Mouse (Mus musculus): ENCODE measurements around the gene Ankrd9.

Gene Ankrd9

DNA sequence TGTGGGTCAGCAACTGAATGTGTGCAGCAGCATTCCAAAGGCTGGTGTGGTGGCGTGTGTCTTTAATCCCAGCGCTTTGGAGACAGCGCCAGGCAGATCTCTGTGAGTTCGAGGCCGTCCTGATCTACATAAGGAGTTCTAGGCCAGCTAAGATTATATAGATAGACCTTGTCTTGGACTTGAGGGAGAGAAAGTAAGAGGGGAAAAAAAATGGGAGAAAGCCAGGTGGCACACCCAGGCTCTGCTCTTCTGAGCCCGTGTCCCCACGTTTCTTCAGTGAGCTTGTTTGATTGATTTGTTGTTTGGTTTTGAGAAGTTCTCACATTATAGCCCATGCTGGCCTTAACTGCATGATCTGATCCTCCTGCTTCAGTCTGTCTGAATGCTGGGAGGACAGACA is 11.7 kb upstream of the Ankrd9 start:
- in situ Hi-C loops (cut with MboI, MseI), result no loop called here

DNA sequence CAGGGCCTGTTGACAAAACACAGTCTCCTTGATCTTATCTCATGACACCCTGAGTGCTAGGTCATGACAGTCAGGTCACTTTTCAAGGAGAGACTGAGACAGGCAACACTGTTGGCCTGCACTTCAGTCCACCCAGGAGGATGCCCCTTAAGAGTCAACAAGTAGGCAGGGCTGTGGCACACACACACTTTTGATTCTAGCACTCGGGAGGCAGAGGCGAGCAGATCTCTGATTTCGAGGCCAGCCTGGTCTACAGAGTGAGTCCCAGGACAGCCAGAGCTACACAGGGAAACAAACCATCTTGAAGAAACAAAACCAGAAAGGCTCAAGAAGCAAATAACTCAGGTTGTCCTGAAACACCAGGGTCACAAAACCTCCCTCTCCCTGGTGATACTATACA is 10.6 kb upstream of the Ankrd9 start:
- in situ Hi-C loops (cut with MboI, MseI), result no loop called here

DNA sequence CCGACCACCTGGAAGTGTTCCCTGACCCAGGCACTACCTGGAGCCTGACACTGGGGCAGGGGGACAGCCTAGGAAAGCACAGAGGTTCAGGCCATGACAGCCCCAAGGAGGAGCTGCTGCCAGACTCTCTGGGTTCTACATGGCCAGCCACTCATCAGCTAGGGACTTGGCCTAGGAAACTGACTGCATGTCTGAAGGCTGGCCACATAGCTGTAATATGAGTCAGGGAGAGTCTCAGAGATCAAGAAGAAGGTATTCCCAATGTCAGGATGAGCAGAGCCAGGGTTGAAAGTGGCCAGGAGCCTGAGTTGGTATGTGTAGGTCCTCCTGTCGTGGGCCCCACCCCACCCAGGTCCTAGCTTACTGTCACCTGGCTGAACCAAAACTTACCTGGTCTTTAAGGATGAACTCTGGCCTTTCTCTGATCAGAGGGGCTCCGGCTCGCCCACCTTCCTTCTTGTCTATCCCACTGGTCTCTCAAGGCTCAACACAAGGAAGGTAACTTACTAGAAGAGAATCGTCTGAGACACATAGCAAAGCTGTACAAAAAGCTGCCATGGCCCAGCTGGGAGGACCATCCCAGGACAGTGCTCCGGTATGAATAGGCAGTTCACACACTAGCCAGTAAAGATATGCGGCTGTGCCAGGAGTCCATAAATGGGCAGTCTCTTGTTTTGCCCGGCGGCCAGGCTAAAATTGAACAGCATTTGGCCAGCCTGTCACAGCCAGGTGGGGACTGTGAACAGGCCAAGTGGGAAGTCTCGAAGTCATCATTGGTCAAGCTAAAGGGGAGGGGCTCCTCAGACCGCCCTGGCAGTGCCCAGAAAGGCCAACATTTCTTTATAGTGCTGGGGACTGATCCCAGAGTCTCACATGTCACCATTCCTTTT is 7.9 kb upstream of the Ankrd9 start:
- in situ Hi-C loops (cut with MboI, MseI), result no loop called here

DNA sequence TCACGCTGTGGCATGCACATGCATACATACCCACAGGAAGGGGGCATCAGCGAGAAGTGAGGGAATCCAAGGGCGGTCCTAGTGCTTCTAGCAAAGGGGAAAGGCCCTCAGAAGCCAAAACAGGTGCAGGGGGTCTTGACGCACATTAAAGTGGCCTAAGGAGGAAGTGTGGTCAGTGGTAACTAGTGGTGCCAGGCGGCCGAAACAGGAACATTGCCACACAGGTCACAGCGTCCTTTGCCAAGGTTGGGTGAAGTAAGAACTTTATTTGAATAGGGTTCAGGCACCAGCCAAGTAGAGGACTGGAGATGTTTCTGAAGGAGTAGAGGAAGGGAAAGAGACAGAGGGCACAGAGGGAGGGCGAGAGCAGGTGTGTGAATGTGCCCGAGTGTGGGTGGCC is 6.3 kb upstream of the Ankrd9 start:
- in situ Hi-C loops (cut with MboI, MseI), result no loop called here

DNA sequence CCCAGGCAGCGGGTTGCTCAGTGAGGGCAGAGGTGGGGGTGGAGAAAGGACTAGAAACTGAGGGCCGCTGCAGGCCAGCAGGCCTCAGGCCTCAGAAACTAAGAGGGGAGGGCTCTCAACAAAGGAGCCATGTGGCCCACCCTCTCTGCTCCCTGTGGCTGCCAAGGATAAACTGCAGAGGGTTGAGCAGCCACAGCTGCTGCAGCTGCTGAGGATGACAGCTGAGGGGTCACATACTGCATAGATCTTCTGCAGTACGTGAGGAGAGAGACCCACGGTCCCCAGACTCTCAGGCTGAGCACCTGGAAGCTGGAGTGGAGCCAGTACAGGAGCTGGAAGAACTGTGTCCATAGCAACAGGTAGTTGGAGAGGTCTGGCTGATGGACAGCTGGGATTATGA is 5.8 kb upstream of the Ankrd9 start:
- in situ Hi-C loops (cut with MboI, MseI), result no loop called here

DNA sequence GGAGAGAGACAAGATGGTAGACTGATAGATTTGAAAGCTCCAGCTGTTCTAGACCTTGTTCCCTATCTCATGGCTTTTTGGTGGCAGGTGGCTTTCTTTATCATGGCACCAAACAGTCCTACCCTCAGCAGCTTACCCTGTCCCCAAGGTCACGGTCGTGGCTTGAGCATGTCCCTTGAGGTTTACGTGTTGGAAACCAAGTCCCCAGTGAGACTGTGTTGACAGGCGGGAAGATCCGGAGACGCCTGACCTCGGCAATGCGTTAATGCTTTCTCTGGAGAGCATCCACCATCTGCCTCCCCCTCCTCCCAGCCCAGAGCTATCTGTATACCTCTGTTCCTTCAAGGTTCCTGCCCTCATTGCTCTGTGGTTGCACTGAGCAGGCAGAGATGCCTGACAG is 4.9 kb upstream of the Ankrd9 start:
- in situ Hi-C loops (cut with MboI, MseI), result no loop called here

DNA sequence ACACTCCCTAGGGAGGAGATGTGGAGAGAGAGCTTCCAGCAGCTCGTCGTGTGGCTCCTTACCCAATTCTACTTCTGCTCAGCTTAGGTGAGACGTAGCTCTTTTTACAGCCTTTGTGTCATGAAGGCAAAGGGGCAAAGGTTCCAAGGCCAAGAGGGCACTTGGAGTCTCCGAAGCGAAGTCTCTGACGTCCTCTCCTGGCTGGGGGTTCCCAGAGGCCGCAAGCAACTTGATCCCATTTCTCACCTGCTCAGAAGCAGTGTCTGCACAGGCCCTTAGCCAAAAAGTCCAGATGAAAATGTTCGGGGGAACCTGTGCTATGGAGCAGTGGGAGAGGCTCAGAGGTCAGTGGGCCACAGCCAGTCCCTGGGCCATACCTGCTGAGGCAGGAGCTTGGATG is 4.2 kb upstream of the Ankrd9 start:
- in situ Hi-C loops (cut with MboI, MseI), result no loop called here

DNA sequence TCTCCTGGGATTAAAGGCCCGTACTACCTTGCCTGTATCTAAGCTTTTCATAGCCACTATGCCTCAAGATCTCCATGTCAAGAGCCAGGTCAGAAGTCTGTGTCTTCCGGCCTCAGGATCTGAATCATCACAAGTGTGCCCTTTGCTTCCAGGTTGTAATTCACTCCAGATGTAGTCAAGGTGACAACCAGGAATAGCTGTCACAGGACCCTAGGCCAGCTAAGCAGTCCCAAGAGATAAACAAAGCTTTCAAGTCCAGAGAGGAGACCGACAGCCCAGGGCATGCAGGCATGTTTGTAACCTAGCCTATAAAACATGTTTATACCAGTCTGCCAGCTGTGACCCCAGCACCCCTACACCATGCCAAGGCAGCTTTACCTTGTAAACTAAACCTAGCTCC is 2.9 kb upstream of the Ankrd9 start:
- in situ Hi-C loops (cut with MboI, MseI), result no loop called here

DNA sequence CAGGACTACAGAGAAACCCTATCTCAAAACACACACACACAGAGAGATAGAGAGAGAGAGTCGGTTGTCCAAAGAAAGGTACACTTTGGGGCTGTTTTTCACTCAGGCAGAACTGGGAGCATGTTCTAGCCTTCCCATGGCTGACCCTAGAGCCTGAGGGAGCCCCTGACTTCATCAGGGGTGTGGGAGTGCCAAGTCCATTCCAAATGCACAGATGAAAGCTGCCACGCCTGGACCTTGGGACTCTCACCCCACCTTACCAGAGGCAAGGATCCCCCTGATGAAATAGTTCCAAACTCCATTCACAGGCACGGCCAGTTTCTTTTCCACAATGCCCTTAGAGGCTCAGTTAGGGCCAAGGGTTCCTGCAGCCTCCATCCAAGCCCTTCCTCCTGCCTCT is 968 bp upstream of the Ankrd9 start:
- in situ Hi-C loops (cut with MboI, MseI), result no loop called here

DNA sequence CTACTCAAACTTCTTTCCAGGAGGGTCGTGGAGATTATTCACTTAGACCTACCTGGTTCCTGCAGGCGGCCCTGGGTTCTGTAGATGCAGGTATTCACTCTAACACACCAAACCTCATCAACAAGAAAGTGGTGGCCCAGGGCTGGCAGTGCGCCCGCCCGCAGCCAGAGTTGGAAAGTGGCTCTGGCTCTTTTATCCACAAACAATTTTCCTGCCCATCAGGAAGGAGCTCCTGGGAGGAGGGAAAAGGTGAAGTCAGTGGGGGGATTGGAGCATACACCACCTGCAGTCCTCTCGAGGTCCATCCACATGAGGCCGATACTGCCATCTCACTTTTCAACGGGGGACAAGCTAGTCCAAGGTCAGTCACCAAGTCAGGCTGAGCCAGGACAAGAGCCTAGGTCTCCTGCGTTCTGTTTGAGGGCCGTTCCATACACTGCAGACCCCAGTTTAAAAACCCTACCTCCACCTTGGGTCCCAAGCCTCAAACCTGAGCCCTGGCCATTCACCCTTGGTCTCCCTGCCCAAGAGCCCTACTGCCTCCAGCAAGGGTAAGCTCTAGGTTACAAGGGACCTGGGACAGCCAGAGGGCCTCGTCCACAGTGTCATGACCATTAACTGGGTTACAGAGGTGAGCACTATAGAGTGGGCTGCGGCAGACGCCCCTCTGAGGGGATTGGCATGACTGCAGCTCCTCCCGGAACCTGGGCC is 789 bp downstream of the Ankrd9 start:
- in situ Hi-C loops (cut with MboI, MseI), result no loop called here

DNA sequence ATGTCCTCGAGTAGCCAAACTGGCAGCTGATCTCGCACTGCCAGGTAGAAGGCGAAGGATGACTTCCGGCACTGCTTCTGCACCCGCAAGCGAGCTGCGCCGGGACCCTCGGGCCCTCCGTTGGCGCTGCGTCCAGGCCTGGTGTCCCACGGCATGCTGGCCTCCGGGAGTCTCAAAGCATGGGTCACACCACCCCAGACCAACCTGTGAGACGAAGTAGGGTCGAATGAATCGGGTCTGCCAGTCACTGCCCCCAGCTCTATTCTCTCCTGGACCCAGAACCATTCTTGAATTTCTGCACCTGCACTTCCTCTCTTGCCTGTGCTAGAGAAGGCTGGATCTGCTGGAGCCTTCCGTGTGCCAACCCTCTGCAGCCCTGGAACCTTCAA is 1.5 kb downstream of the Ankrd9 start:
- in situ Hi-C loops (cut with MboI, MseI), result no loop called here

DNA sequence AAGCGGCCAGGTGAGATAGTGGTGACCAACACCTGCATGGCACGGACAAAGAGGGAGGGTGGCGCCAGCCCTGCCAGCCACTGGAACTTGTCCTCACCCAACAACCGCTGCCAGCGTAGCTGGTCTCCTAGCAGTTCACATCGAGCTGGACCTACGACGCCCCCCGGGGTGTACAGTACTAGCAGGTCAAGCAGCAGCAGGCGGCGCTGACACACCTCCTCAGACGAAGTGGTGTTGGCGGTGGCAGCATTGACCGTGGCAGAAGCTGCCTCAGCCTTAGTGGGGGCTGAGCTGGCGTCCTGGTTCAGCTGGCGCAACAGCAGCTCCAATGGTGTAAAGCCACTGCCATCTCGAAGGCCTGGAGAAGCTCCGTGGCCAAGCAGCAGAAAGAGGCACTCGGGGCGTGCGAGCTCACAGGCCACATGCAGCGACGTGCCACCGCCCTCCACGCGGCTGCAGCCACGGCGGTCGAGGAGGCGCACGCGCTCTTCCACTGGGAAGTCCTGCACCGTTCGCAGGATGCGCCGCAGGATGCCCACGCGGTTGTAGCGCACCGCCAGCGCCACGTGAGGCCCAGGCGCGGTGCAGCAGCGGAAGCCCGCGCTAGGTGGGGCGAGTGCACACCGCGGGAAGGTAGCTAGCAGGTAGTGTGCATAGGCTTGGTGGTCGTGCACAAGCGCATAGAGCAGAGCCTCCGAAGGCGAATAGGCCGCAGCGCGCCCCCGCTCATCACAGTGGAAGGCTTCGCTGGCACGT is 2.1 kb downstream of the Ankrd9 start:
- in situ Hi-C loops (cut with MboI, MseI), result no loop called here

DNA sequence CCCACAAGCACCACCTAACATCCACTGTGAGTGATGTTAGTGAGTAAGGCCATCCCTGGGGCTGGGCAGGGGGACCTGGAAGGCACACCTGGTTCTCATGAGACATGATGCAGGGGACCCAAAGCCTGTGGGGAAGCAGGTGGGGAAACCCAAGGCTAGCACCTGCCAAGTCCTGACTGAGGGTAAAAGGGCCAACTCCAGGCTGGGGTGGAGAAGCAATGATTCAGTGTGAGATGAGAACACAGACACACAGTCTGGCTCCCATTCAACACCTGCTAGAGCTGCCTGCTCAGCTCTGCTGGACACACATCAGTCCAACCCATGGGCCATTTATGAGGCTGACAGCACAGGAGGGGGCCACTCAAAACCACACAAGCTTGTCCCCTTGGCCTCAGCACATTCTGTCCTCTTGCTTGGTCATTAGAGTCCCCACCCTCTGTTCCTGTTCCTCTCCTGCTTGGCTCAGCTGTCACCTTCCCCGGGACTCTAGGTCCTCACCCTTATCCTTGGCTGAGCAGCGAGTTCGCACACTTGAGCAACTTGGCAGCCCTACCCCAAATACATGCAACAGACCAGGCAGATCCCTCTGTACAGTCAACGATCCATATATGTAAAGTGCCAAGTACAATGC is 2.9 kb downstream of the Ankrd9 start:
- in situ Hi-C loops (cut with MboI, MseI), result no loop called here

DNA sequence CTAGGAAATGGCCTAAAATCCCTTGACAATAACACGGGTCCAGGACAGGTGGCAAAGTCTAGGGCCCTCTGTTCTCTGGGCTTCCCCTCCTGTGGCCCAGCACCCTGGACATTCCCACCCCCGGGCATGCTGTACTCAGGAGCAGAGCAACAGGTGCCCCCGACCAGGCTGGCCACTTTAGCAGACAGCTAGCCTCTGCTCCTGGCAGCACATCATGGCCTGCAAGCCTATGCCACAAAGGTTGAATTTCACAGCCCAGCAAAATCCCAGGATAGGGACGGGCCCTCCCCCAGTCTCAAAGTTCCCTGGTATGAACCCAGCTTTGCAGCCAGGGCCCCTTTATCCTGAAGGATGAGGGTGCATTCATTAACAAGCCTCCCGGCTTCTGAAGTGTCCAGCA is 3.5 kb downstream of the Ankrd9 start:
- in situ Hi-C loops (cut with MboI, MseI), result no loop called here

DNA sequence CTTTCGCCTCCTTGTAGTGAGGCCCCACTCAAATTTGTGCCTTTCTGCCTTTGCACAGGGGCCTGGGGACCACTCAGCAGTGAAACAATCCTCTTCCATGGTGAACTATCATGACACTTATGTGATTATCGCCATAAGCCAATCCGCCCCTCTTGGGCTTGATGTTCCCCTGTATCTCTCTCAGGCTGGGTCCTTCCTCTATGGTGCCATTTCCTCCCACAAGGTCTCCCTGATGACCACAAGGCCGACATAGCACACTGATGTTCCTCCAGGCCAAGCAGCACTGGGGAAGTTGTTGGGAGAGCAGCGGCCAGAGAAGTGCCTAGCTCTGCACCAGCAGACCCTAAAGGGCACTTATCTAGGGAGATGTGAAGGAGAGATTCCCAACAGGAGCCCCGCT is 4.1 kb downstream of the Ankrd9 start:
- in situ Hi-C loops (cut with MboI, MseI), result no loop called here

DNA sequence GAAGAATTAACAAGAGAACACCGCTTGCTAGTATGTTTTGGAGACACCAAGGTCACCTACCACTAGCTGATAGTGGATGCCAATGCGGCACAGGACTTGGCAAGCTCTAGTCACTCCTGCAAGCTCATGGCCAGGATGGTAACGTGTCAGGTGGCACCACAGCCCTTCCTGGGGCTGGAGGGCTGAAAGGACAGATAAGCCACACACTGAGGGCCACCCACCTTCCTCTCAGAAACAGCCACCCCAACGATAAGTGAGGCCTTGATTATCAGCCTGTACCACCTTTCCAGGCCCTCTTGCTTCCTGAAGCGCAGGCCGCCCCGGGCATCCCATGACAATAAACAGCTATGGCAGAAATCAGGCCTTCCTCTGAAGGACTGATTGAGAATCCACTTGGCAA is 4.5 kb downstream of the Ankrd9 start:
- in situ Hi-C loops (cut with MboI, MseI), result no loop called here

DNA sequence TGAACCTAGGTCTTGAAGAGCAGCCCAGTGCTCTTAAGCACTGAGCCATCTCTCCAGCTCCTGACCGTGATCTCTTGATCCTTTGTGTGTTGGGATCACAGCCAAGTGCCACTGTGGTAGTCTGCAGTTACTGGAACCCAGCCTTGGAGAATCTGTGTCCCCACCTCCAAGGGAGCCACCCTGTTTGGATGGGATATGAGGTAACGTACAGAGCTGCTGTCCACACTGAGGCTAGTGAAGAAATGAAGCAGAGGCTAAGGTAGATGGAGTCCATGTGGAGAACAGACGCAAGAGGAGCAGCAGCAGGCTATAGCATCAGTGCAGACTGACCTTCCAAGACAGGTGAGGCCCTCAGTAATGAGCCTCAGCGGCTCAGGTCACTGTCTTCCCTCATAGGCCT is 5.0 kb downstream of the Ankrd9 start:
- in situ Hi-C loops (cut with MboI, MseI), result no loop called here

DNA sequence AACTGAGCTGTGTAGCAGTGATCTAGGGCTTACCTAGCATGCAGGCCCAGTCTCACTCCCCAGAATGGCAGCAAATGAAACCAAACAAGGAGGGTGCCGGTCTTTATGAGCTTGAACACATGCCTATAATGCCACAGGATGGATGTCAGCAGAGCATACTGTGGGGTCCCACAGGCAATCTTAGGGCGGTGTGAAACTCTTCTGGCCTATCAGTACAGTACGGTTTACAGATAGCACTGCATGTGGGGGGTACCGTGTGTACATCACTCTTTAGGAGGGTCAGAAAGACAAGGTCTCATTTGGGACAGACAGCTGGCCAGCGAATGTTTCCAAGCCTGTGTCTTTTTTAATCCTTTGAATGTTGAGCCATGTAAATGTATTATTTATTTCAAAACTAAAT is 6.9 kb downstream of the Ankrd9 start:
- in situ Hi-C loops (cut with MboI, MseI), result no loop called here

DNA sequence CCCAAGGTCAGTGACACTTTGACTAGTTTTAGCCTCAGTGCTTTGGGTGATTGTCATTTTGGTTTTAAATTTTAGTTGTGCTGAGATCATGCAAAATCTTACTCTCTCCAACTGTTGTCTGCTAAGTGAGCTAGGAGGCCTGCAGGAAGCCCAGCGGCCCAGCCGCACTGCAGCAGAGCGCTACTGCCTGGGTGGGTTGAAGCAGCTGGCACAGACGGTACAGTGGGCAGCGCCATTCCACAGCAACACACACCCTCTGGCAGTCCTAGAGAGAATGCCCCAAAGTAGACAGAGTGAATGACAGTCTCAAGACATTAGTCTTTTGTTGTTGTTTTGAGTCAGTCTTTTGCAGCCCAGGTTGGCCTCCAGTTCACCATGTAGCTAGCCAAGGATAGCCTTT is 8.4 kb downstream of the Ankrd9 start:
- in situ Hi-C loops (cut with MboI, MseI), result no loop called here

DNA sequence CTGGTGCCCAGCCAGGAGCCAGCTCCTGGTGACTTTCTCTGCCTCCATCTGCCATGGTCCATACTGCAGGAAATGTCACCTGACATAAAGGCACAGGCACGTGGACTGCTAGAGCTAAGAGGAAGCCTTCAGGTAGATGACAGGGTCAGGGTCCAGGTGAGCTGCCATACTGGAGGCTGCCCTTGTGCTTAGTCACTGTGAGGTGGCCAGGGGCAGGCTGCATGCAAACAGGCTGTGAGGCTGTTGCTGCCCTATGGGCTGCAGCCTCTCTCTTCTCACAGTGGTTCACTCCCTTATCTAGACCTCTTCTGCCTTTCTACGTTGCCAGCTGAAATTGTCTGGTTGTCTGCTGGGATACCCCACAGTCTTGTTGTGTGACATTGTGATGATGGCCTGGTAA is 11.7 kb downstream of the Ankrd9 start:
- in situ Hi-C loops (cut with MboI, MseI), result no loop called here

DNA sequence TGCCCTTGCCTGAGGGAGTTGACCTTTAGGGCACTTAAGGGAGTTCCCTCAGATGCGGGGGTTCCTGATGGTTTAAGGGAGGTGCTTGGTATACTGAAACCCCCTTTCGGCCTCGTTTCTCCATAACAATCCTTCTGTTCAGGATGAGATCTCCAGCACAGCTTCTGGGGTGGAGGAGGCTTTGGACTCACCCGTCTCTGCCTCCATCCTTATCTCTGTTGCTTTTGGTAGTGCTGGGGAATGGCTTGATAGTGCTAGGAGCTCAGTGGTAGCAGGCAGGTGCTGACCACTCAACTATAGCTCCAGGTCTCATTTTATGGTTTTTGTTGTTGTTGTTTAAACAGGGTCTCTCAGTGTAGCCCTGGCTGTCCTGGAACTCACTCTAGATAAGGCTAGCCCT is 12.8 kb downstream of the Ankrd9 start:
- in situ Hi-C loops (cut with MboI, MseI), result no loop called here

DNA sequence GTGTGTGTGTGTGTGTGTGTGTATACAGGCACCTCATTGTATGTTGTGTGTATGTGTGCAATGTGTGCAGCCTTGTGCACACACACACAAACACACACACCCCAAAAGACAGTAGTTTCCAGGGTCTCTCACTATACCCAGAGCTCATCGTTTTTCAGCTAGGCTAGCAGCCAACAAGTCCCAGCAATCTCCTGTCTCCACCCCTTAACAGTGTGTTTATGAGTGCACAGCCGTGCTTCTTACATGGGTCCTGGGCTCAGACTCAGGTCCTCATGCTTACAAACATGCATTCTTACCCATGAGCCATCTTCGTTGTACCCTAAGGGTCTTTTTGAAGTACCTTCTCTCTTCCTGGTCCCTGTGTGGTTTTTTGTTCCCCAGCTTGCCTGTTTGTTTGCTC is 13.3 kb downstream of the Ankrd9 start:
- in situ Hi-C loops (cut with MboI, MseI), result no loop called here

All from T-helper 1 cell (primary cell).